Mouse (Mus musculus) forebrain, embryonic 11.5 days (tissue): ENCODE results near the gene Tab2. TPM values are rescaled to one million over a fixed set of nuclear protein-coding genes. Genes with fewer than 3 reads are reported as not detected.

Source experiments
- ATAC-seq: fragments of 200-750 bp; cut with Nextera tagmentation; replicated peaks from 2 replicates; pipeline ENCODE4 v1.8.0; 2017; ENCODE audit warnings: moderate TSS enrichment; ENCODE audit not compliant: low FRiP score
- DNase-seq: peaks from one replicate; pipeline ENCODE4 v3.0.0-alpha.2; 2017; ENCODE audit warnings: low spot score
- H3K27ac ChIP-seq: fragments of 300-500 bp; sonication (generic); 2 replicates; pipeline ENCODE4 v1.5.1; 2014; ENCODE audit warnings: low read depth, low read length
- H3K27me3 ChIP-seq: fragments of 300-500 bp; sonication (generic); 2 replicates; pipeline ENCODE4 v1.6.1; 2014; ENCODE audit warnings: mild to moderate bottlenecking, low read length, mixed read lengths; ENCODE audit not compliant: control insufficient read depth, insufficient read depth
- H3K36me3 ChIP-seq: fragments of 300-500 bp; sonication (generic); 2 replicates; pipeline ENCODE4 v1.6.1; 2014; ENCODE audit warnings: mild to moderate bottlenecking, low read length, moderate library complexity, mixed read lengths; ENCODE audit not compliant: control insufficient read depth, insufficient read depth
- H3K4me1 ChIP-seq: fragments of 300-500 bp; sonication (generic); replicated peaks from 2 replicates; pipeline ENCODE4 v1.6.1; 2014; ENCODE audit warnings: low read length, mixed read lengths; ENCODE audit not compliant: control insufficient read depth, insufficient read depth
- H3K4me2 ChIP-seq: fragments of 300-500 bp; sonication (generic); 2 replicates; pipeline ENCODE4 v1.6.1; 2014; ENCODE audit warnings: low read depth, mild to moderate bottlenecking, low read length, moderate library complexity, mixed read lengths; ENCODE audit not compliant: severe bottlenecking
- H3K4me3 ChIP-seq: fragments of 300-500 bp; sonication (generic); 2 replicates; pipeline ENCODE4 v1.5.1; 2014; ENCODE audit warnings: low read depth, low read length
- H3K9ac ChIP-seq: fragments of 300-500 bp; sonication (generic); 2 replicates; pipeline ENCODE4 v1.6.1; 2014; ENCODE audit warnings: low read length
- H3K9me3 ChIP-seq: fragments of 300-500 bp; sonication (generic); 2 replicates; pipeline ENCODE4 v1.6.1; 2016; ENCODE audit warnings: low read length, mixed read lengths; ENCODE audit not compliant: control insufficient read depth
- WGBS: fragments of 180-500 bp; shearing (Covaris S2); extraction: QIAGEN DNeasy Blood & Tissue Kit; methylation state at CpG from one replicate; pipeline ENCODE4 v1.1.7; 2014; 5-methylcytosine and 5-hydroxymethylcytosine counted together
- polyA plus RNA-seq: library from polyadenylated mRNA; unstranded; fragments of >200 nt; fragmentation: Nextera tagmentation; extraction: Ambion mirVana; gene quantifications from 2 replicates; pipeline ENCODE4 v1.2.1, GENCODE M21; 2014

The Tab2 gene
- polyA plus RNA-seq, 1 experiment from 2014 or later: 24.6 TPM

DNA sequence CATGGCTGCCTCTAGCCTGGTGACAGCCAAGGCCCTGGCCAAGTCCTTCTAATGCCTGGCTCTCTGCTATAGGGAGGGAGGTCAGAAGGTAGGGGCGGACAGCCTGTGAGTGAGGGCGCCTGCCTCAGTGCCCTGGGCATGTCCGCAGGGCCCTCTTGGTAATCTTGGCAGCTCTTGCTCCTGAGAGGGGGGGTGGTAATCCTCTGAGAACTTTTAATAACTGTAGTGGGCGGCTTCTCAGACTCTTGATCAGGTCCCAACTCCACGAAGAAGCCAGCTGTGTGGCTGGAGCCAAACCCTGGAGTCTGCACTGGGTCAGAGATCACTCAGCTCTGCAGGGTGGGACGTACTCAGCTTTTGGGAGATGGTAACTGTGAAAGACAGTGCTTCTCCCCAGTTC, 91.8 kb downstream of the Tab2 start:
- WGBS: 78% methylated on average over 6 of the region's 6 CpGs
- H3K4me1 ChIP-seq: peaks cover 5% of the 10 kb centered on the region; the same call in 1 of the 2 replicates
- H3K36me3 ChIP-seq: no peaks in the 10 kb centered on the region
- no peaks in the 10 kb centered on the region for H3K9me3 ChIP-seq
- H3K27ac ChIP-seq: no peak overlapping the region
- peaks cover 10% of the 10 kb centered on the region; the same call in 1 of the 2 replicates for H3K27me3 ChIP-seq
- no peak overlapping the region for H3K9ac ChIP-seq
- DNase-seq: peak; percentile 42
- no peak overlapping the region for H3K4me3 ChIP-seq
- no peak overlapping the region for H3K4me2 ChIP-seq
- ATAC-seq: no peak

DNA sequence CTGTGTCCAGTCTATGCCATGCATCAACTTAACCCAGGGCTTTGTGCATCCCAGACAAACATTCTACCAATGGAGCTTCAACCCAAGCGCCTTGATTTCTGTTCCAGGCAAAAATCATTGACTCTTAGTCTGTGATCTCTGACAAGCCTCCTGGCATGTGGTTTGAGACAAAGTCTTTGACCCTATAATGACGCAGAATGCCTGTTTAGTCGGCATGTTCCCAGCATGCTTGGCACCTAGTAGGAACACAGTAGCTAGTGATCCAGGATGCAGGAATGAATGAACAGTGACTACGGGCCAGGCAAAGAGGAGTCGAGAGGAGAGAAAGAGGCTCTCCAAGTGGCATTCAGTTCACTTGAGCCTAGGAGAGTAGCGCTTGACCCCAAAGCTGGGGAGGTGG, 92.6 kb downstream of the Tab2 start:
- H3K27me3 ChIP-seq: peaks cover 10% of the 10 kb centered on the region; the same call in 1 of the 2 replicates
- no peak overlapping the region for H3K27ac ChIP-seq
- H3K4me1 ChIP-seq: peaks cover 5% of the 10 kb centered on the region; the same call in 1 of the 2 replicates
- 92% methylated on average over 6 of the region's 6 CpGs for WGBS
- no peak overlapping the region for H3K4me3 ChIP-seq
- no peaks in the 10 kb centered on the region for H3K36me3 ChIP-seq
- H3K9me3 ChIP-seq: no peaks in the 10 kb centered on the region
- H3K4me2 ChIP-seq: no peak overlapping the region
- DNase-seq (no peak), ATAC-seq (no peak)
- no peak overlapping the region for H3K9ac ChIP-seq

DNA sequence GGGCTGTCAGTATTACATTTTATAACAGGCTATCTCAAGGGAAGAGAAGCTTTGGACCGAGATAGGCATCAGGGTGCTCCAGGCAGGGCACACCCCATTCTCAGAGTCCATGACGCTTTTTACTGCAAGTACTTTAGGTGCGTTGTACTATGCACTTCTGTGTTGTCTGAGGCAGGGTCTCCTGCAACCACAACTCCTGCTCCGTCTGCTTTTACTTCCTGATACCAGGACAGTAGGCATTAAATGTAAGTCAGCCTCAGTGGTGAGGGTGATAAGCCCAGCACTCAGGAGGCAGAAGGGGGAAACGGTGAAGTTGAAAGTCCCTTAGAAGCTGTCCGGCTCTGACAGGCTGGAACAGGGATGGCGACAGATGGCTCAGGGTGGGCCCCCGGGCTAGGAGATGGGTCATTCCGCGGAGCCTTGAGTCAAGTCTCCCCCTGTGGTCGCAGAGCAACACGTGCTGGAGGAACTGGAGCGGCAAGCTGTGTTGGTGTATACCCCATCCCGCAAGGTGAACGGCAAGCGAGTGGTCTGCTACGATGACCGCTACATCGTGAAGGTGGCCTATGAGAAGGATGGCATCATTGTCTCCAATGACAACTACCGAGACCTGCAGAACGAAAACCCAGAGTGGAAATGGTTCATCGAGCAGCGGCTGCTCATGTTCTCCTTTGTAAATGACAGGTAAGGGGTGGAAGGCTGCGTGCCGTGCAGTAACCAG, 93.9 kb downstream of the Tab2 start:
- no peak overlapping the region for H3K4me2 ChIP-seq
- no peak overlapping the region for H3K9ac ChIP-seq
- no peaks in the 10 kb centered on the region for H3K36me3 ChIP-seq
- WGBS: 93% methylated on average over 24 of the region's 25 CpGs
- H3K27ac ChIP-seq: no peak overlapping the region
- no peaks in the 10 kb centered on the region for H3K9me3 ChIP-seq
- 0 out of 2 replicates have a peak, but pooled peaks cover under 1% of the 10 kb centered on the region for H3K4me1 ChIP-seq
- H3K27me3 ChIP-seq: 0 out of 2 replicates have a peak, but pooled peaks cover 2% of the 10 kb centered on the region
- no peak for ATAC-seq
- peak; percentile 43 for DNase-seq
- H3K4me3 ChIP-seq: no peak overlapping the region

DNA sequence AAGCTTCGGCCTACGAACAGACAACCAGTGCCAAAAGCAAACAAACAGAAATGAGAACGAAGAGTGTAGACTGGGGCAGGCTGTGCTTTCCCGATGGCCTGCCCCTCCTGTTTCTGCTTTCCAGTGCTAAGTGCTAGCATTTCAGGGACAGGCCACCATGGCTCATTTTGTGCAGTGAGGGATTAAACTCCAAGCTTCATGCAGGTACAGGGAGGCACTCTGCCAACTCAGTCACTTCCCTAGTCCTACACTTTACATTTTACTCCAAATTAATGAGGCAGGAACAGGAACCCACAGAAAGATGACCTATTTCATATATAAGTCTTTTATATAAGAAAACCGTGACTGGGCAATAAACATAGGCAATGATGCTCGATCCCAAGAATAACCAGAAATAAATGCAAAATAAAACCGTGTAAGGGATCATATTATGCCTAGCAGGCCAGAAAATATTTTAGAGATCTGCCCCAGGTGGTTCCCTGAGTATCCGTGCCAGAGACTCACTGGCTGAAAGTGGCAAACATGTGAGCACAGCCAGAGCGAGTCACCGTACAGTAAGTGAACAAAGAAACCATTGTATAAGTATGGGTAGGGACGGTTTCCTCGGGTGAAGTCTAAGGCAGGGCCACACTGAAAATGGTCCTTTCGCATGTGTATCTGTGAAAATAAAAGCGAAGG, 94.6 kb downstream of the Tab2 start:
- Histone ChIP-seq H3K4me2 (no peak overlapping the region), H3K27me3 (no peaks in the 10 kb centered on the region), H3K27ac (no peak overlapping the region), H3K4me1 (no peaks in the 10 kb centered on the region), H3K36me3 (no peaks in the 10 kb centered on the region), H3K4me3 (no peak overlapping the region), H3K9ac (no peak overlapping the region), H3K9me3 (no peaks in the 10 kb centered on the region)
- WGBS: 88% methylated on average over 14 of the region's 14 CpGs
- ATAC-seq: no peak
- peak; percentile 26 for DNase-seq

DNA sequence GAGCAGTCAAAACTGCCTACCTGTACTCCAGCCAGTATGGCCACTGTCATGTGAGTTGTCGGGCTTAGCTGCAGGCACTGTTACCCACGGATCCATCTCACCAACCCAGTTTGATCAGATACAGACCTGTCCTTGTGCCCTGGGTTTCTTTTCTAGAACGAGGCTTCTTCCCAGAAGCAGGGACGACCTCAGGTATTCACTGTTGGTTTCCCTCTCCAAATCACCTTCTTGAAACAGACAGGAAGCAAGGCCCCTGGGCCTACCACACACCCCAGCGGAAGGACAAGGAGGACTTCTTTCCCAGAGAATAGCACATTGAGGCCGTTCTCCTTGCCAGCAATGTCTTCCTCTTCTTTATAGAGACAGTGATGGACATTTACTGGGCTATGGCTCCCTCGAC, 95.5 kb downstream of the Tab2 start:
- H3K27ac ChIP-seq: no peak overlapping the region
- no peak overlapping the region for H3K4me3 ChIP-seq
- H3K27me3 ChIP-seq: no peaks in the 10 kb centered on the region
- ATAC-seq: no peak
- H3K36me3 ChIP-seq: no peaks in the 10 kb centered on the region
- no peaks in the 10 kb centered on the region for H3K4me1 ChIP-seq
- no peak for DNase-seq
- WGBS: 87% methylated on average over 7 of the region's 7 CpGs
- H3K9ac ChIP-seq: no peak overlapping the region
- H3K9me3 ChIP-seq: no peaks in the 10 kb centered on the region
- H3K4me2 ChIP-seq: no peak overlapping the region

Other genes with a start within 250 kb of the Tab2 start
- 71.5 and 73.2 TPM in 2 replicates for gene Katna1, start 230.2 kb downstream of the Tab2 start, polyA plus RNA-seq
- 51.5 and 55.2 TPM in 2 replicates for gene Ginm1, start 163.4 kb downstream of the Tab2 start, polyA plus RNA-seq
- 47.2 and 49.6 TPM in 2 replicates for gene Ppil4, start 163.3 kb downstream of the Tab2 start, polyA plus RNA-seq
- gene Zc3h12d, start 123.8 kb downstream of the Tab2 start, polyA plus RNA-seq: 0.04 TPM in 1 of 2 replicates, not detected in the other